Mouse (Mus musculus): Measurements from ENCODE around the gene Rnf38.
A peak's percentile ranks its signal among the peaks of the same experiment; 100 is the strongest.

DNA sequence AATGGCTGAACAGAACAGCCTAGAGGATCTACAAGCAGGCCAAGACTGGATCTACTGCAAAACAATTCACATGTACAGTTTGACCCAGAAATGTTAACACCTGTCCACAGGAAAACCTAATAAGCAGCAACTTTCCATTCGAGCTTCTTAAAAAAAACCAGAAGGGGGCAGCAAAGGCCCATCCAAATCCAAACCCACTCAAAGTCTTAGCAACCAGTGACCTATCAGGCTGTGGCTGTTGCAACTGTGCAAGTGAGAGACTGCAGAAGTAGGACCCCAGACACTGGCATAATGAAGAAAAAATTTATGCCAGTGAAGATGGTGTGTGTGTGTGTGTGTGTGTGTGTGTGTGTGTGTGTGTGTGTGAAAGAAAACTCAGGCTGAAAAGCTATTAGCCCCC is 60.4 kb downstream of the Rnf38 start:
- TF ChIP-seq POLR2A (IDR thresholded peaks at IDR 0.05; ENCODE audit: borderline replicate concordance, insufficient read depth, low read length) (no peak), CTCF (IDR thresholded peaks at IDR 0.05; ENCODE audit: borderline replicate concordance, insufficient read depth, low read depth, low read length) (peak; percentile 62; the same call in 1 of the 2 replicates)

Data from cerebellum, adult 2 months (tissue).